Comparison of ENCODE assay signal across 9 mouse cellular contexts in genomic region chr15:101133993-101134704, GRCm38 (mm10). TPM values are rescaled to one million over a fixed set of nuclear protein-coding genes. Genes with fewer than 3 reads are reported as not detected.
DNase-seq lines count a peak whose midpoint lies in the region; ATAC-seq lines count a peak whose summit lies in the region.
"Had no signal": no experiment of that assay in that cellular context is flagged by ENCODE, and none has a peak within 500 bp of the region (broad histone marks: within the 10 kb centered on the region; RNA-seq: fewer than 3 reads in every experiment).

No protein-coding gene starts in this region.

- no peak overlapping the region for H3K9ac ChIP-seq in limb, embryonic 11.5 days (ENCODE audit: low read length)

- intact Hi-C loops in gastrocnemius, postnatal 14 days (cut with DNase I; ENCODE audit: low total_unique reads): no loop called here

- H3K9me3 ChIP-seq in limb, embryonic 11.5 days (ENCODE audit: control insufficient read depth, low read length): 0 out of 2 replicates have a peak, but pooled peaks cover 4% of the 10 kb centered on the region

- peaks cover 22% of the 10 kb centered on the region for H3K4me1 ChIP-seq in limb, embryonic 11.5 days (ENCODE audit: control insufficient read depth, insufficient read depth, low read length)

- H3K4me3 ChIP-seq in limb, embryonic 11.5 days (ENCODE audit: low read depth, low read length): no peak overlapping the region

- ATAC-seq in granulocyte monocyte progenitor cell, adult 5-6 weeks (replicated peaks; ENCODE audit: poor library complexity, severe bottlenecking): peak; percentile 86
- ATAC-seq in limb, embryonic 11.5 days (ENCODE audit: insufficient number of reproducible peaks, low FRiP score, low TSS enrichment, low read depth): no peak

- peaks cover 8% of the 10 kb centered on the region; the same call in 1 of the 2 replicates for H3K27me3 ChIP-seq in limb, embryonic 11.5 days (ENCODE audit: control insufficient read depth, insufficient read depth, low read length)
- no peaks in the 10 kb centered on the region for H3K27me3 ChIP-seq in splenic B cell, adult 2 months (ENCODE audit: control insufficient read depth, insufficient read depth, low read length, poor library complexity, severe bottlenecking)

- peak overlapping the region; percentile 75 for H3K27ac ChIP-seq in limb, embryonic 11.5 days (replicated peaks; ENCODE audit: low read depth, low read length)

- no peak overlapping the region for H3K4me2 ChIP-seq in limb, embryonic 11.5 days (ENCODE audit: low read depth, severe bottlenecking)

- WGBS in limb, embryonic 11.5 days: 19% methylated on average over 15 of the region's 15 CpGs

- H3K36me3 ChIP-seq in limb, embryonic 11.5 days (ENCODE audit: control insufficient read depth, insufficient read depth, low read length): no peaks in the 10 kb centered on the region
- H3K36me3 ChIP-seq in splenic B cell, adult 2 months (ENCODE audit: control insufficient read depth, insufficient read depth, low read length, poor library complexity, severe bottlenecking): no peaks in the 10 kb centered on the region; the same call in 1 of the 2 replicates

- DNase-seq in gastrocnemius, adult 18-20 months (ENCODE audit: low spot score): peak; percentile 34
- DNase-seq in gastrocnemius, postnatal 10 days: no peak
- peak; percentile 69 for DNase-seq in CD4-positive, CD25-positive, alpha-beta regulatory T cell, adult 2 months (ENCODE audit: low read depth, low spot score)
- DNase-seq in limb, embryonic 11.5 days (ENCODE audit: low spot score): peak; percentile 43
- DNase-seq in splenic B cell, adult 2 months (ENCODE audit: low read depth, low spot score): peak; percentile 66
- no peak for DNase-seq in cerebellum, adult 9-10 months
- DNase-seq in gastrocnemius, postnatal 14 days: no peak

RNA-seq across cellular contexts. Expression of gene Acvrl1, which starts 5.8 kb away (rescaled TPM):
- total RNA-seq in gastrocnemius, adult 18-20 months (2021): 10 to 100 TPM in 1 of 2 experiments, 1 to 10 TPM in 1; 8.6 to 11.7 TPM
- 10 to 100 TPM; 15.1 to 18.2 TPM for total RNA-seq in gastrocnemius, postnatal 10 days (2021)
- 0.30 TPM in 1 of 2 replicates, not detected in the other for total RNA-seq in granulocyte monocyte progenitor cell, adult 5-6 weeks (2014; fragmentation: Nextera tagmentation)
- total RNA-seq in granulocyte monocyte progenitor cell, adult 5-6 weeks (2017): 0.73 and 2.7 TPM in 2 replicates
- polyA plus RNA-seq in limb, embryonic 11.5 days (2014; fragmentation: Nextera tagmentation; extraction: Ambion mirVana): 3.8 and 5.0 TPM in 2 replicates
- total RNA-seq in gastrocnemius, postnatal 14 days (2021): 10 to 100 TPM; 12.9 to 15.0 TPM

RNA-seq across cellular contexts. Expression of gene Ankrd33, which starts 18.6 kb away (rescaled TPM):
- total RNA-seq in gastrocnemius, adult 18-20 months (2021): not detected
- total RNA-seq in gastrocnemius, postnatal 10 days (2021): not detected
- total RNA-seq in granulocyte monocyte progenitor cell, adult 5-6 weeks (2014; fragmentation: Nextera tagmentation): not detected in 2 replicates
- total RNA-seq in granulocyte monocyte progenitor cell, adult 5-6 weeks (2017): not detected in 2 replicates
- polyA plus RNA-seq in limb, embryonic 11.5 days (2014; fragmentation: Nextera tagmentation; extraction: Ambion mirVana): not detected in 2 replicates
- total RNA-seq in gastrocnemius, postnatal 14 days (2021): not detected
- total RNA-seq: ES-E14 had no signal

RNA-seq across cellular contexts. Expression of gene Acvr1b, which starts 39.7 kb away (rescaled TPM):
- total RNA-seq in gastrocnemius, adult 18-20 months (2021): 10 to 100 TPM; 26.0 to 48.0 TPM
- total RNA-seq in gastrocnemius, postnatal 10 days (2021): 10 to 100 TPM; 21.7 to 22.4 TPM
- 6.9 and 8.7 TPM in 2 replicates for total RNA-seq in granulocyte monocyte progenitor cell, adult 5-6 weeks (2014; fragmentation: Nextera tagmentation)
- total RNA-seq in granulocyte monocyte progenitor cell, adult 5-6 weeks (2017): 6.9 and 9.9 TPM in 2 replicates
- polyA plus RNA-seq in limb, embryonic 11.5 days (2014; fragmentation: Nextera tagmentation; extraction: Ambion mirVana): 8.0 and 9.4 TPM in 2 replicates
- 10 to 100 TPM; 21.8 to 29.9 TPM for total RNA-seq in gastrocnemius, postnatal 14 days (2021)

RNA-seq across cellular contexts. Expression of gene Fignl2, which starts 55.8 kb away (rescaled TPM):
- under 1 TPM; 0.55 to 0.81 TPM for total RNA-seq in gastrocnemius, adult 18-20 months (2021)
- 1 to 10 TPM; 1.9 to 3.4 TPM for total RNA-seq in gastrocnemius, postnatal 10 days (2021)
- total RNA-seq in granulocyte monocyte progenitor cell, adult 5-6 weeks (2014; fragmentation: Nextera tagmentation): not detected in 2 replicates
- total RNA-seq in granulocyte monocyte progenitor cell, adult 5-6 weeks (2017): not detected in 2 replicates
- polyA plus RNA-seq in limb, embryonic 11.5 days (2014; fragmentation: Nextera tagmentation; extraction: Ambion mirVana): 1.3 and 1.5 TPM in 2 replicates
- 1 to 10 TPM; 1.3 to 1.4 TPM for total RNA-seq in gastrocnemius, postnatal 14 days (2021)

Comparison
In these comparisons a context has a peak if more than half of its experiments do, and no peak if none do; other contexts are left out.
1. DNase-seq: peak in gastrocnemius, adult 18-20 months (single experiment), CD4-positive, CD25-positive, alpha-beta regulatory T cell, adult 2 months (single experiment), limb, embryonic 11.5 days (single experiment) and splenic B cell, adult 2 months (single experiment); none in gastrocnemius, postnatal 10 days (single experiment), cerebellum, adult 9-10 months (single experiment) and gastrocnemius, postnatal 14 days (single experiment).